11 mouse cellular contexts compared by ENCODE assay signal in the genomic region with DNA sequence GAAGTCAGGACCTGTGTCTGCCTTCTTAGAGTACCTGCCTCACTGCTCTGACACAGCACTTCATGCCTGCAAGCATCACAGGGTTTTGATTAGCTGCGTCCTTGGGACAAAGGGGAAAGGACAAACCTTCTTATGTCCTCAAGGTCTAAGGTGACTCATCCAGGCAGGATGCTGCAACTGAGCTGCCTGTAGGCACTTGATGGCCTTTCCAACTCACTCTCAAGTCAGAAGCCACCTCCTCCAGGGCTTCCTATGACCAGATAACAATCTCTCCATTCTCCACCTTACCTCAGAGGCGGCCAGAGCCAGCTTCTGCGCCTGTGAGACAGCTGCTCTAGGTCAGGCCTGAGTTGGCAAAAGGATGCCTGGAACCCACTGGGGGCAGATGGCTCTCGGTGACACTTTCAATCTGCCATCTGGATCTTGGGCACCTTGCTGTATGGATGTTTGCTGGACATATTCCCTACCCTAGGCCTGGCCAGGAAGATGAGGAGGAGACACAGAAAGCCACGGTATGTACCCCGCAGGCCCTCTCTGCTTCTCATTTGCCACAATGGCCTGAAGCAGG. TPM values are rescaled to one million over a fixed set of nuclear protein-coding genes. Genes with fewer than 3 reads are reported as not detected.
DNase-seq lines count a peak whose midpoint lies in the region; ATAC-seq and TF ChIP-seq lines count a peak whose summit lies in the region.
"Had no signal": no experiment of that assay in that cellular context is flagged by ENCODE, and none has a peak within 500 bp of the region (broad histone marks: within the 10 kb centered on the region; RNA-seq: fewer than 3 reads in every experiment).

No protein-coding gene starts in this region.

- H3K9ac ChIP-seq in heart, embryonic 12.5 days = peak overlapping the region; percentile 34; the same call in 1 of the 2 replicates
- 0 out of 2 replicates have a peak overlapping the region, but pooled peaks have one; percentile 29 for H3K9ac ChIP-seq in midbrain, postnatal 0 days (replicated peaks; ENCODE audit: low read length, poor library complexity, severe bottlenecking)
- no peak overlapping the region for H3K9ac ChIP-seq in midbrain, embryonic 14.5 days (replicated peaks; ENCODE audit: low read length)
- H3K9ac ChIP-seq: kidney, embryonic 15.5 days had no signal

- H3K9me3 ChIP-seq in heart, embryonic 12.5 days (replicated peaks) = no peaks in the 10 kb centered on the region
- H3K9me3 ChIP-seq in midbrain, postnatal 0 days (ENCODE audit: low read length) = no peaks in the 10 kb centered on the region
- H3K9me3 ChIP-seq in midbrain, embryonic 14.5 days (ENCODE audit: control insufficient read depth, low read length) = no peaks in the 10 kb centered on the region
- H3K9me3 ChIP-seq: kidney, embryonic 15.5 days; megakaryocyte, embryonic 14.5 days had no signal

- H3K4me1 ChIP-seq in heart, embryonic 12.5 days (replicated peaks) = peaks cover 33% of the 10 kb centered on the region
- peaks cover 22% of the 10 kb centered on the region for H3K4me1 ChIP-seq in midbrain, postnatal 0 days (ENCODE audit: insufficient read depth, low read length)
- H3K4me1 ChIP-seq in midbrain, embryonic 14.5 days (ENCODE audit: control insufficient read depth, insufficient read depth, low read length) = peaks cover 29% of the 10 kb centered on the region
- H3K4me1 ChIP-seq in small intestine, adult 2 months (ENCODE audit: control insufficient read depth, insufficient read depth, insufficient read length, low read length) = peaks cover 3% of the 10 kb centered on the region

- no peak overlapping the region for H3K27ac ChIP-seq in heart, embryonic 12.5 days (ENCODE audit: poor library complexity, severe bottlenecking)
- H3K27ac ChIP-seq in midbrain, postnatal 0 days (ENCODE audit: low read depth, low read length) = no peak overlapping the region
- no peak overlapping the region for H3K27ac ChIP-seq in midbrain, embryonic 14.5 days (replicated peaks; ENCODE audit: low read depth, low read length)
- H3K27ac ChIP-seq in small intestine, adult 2 months (ENCODE audit: insufficient read depth, low read depth, low read length) = peak overlapping the region; percentile 66
- H3K27ac ChIP-seq: kidney, embryonic 15.5 days had no signal

- H3K4me3 ChIP-seq in heart, embryonic 12.5 days = no peak overlapping the region
- no peak overlapping the region for H3K4me3 ChIP-seq in midbrain, postnatal 0 days (ENCODE audit: low read depth, low read length)
- no peak overlapping the region for H3K4me3 ChIP-seq in midbrain, embryonic 14.5 days (replicated peaks; ENCODE audit: low read depth, low read length)
- H3K4me3 ChIP-seq in small intestine, adult 2 months (ENCODE audit: low read depth, low read length) = no peak overlapping the region
- H3K4me3 ChIP-seq: kidney, embryonic 15.5 days; megakaryocyte, embryonic 14.5 days had no signal

- WGBS in heart, embryonic 12.5 days = 74% methylated on average over 6 of the region's 6 CpGs
- WGBS in midbrain, postnatal 0 days = 82% methylated on average over 6 of the region's 6 CpGs
- 86% methylated on average over 6 of the region's 6 CpGs for WGBS in midbrain, embryonic 14.5 days
- 87% methylated on average over 6 of the region's 6 CpGs for WGBS in small intestine, adult 2 months

- no peak for DNase-seq in heart, adult 18-20 months
- peak; percentile 74 for DNase-seq in midbrain, postnatal 0 days (ENCODE audit: low spot score)
- DNase-seq in midbrain, embryonic 14.5 days = no peak
- DNase-seq in cerebellum, postnatal 14 days = peak; percentile 79 to 83
- DNase-seq in layer of hippocampus, adult 9-10 months (ENCODE audit: low spot score) = no peak
- DNase-seq: lung, adult 18-20 months; thymus, adult 2 months had no signal

- ATAC-seq in heart, embryonic 12.5 days (ENCODE audit: insufficient number of reproducible peaks, low FRiP score) = no peak
- no peak for ATAC-seq in midbrain, postnatal 0 days (ENCODE audit: low FRiP score)
- ATAC-seq in midbrain, embryonic 14.5 days (ENCODE audit: low FRiP score, low TSS enrichment) = no peak

- H3K4me2 ChIP-seq in heart, embryonic 12.5 days = no peak overlapping the region
- H3K4me2 ChIP-seq in midbrain, postnatal 0 days (ENCODE audit: low read depth, low read length, poor library complexity, severe bottlenecking) = no peak overlapping the region
- no peak overlapping the region for H3K4me2 ChIP-seq in midbrain, embryonic 14.5 days (ENCODE audit: low read length)
- H3K4me2 ChIP-seq: kidney, embryonic 15.5 days had no signal

- H3K27me3 ChIP-seq in heart, embryonic 12.5 days (replicated peaks) = no peaks in the 10 kb centered on the region
- no peaks in the 10 kb centered on the region for H3K27me3 ChIP-seq in midbrain, postnatal 0 days (ENCODE audit: insufficient read depth, low read length)
- no peaks in the 10 kb centered on the region for H3K27me3 ChIP-seq in midbrain, embryonic 14.5 days (ENCODE audit: control insufficient read depth, insufficient read depth, low read length)
- no peaks in the 10 kb centered on the region for H3K27me3 ChIP-seq in small intestine, adult 2 months (ENCODE audit: control insufficient read depth, insufficient read depth, low read length)
- H3K27me3 ChIP-seq: kidney, embryonic 15.5 days had no signal

- no peaks in the 10 kb centered on the region for H3K36me3 ChIP-seq in heart, embryonic 12.5 days
- H3K36me3 ChIP-seq in midbrain, postnatal 0 days (ENCODE audit: insufficient read depth, low read length) = no peaks in the 10 kb centered on the region
- no peaks in the 10 kb centered on the region for H3K36me3 ChIP-seq in midbrain, embryonic 14.5 days (ENCODE audit: control insufficient read depth, insufficient read depth, low read length)
- H3K36me3 ChIP-seq in small intestine, adult 2 months (ENCODE audit: control insufficient read depth, insufficient read depth, low read length) = no peaks in the 10 kb centered on the region
- H3K36me3 ChIP-seq: kidney, embryonic 15.5 days had no signal

- no peak for TF ChIP-seq CTCF in midbrain, postnatal 0 days (IDR thresholded peaks at IDR 0.05)
- no peak for TF ChIP-seq CTCF in small intestine, adult 2 months (IDR thresholded peaks at IDR 0.05; ENCODE audit: extremely low read depth, insufficient read length, insufficient replicate concordance, low read depth, low read length)

- no peak for TF ChIP-seq POLR2A in small intestine, adult 2 months (IDR thresholded peaks at IDR 0.05; ENCODE audit: low read depth, low read length)

RNA-seq across cellular contexts. Expression of a gene that starts 14.6 kb away (rescaled TPM):
- 40.2 and 41.3 TPM in 2 replicates for polyA plus RNA-seq in heart, embryonic 12.5 days (2016; fragmentation: Nextera tagmentation; extraction: Ambion mirVana)
- 10 to 100 TPM; 19.7 to 26.3 TPM for total RNA-seq in heart, adult 18-20 months (2021)
- total RNA-seq in midbrain, postnatal 0 days (2014; rRNA removed) = 28.7 and 43.5 TPM in 2 replicates
- 68.7 and 70.8 TPM in 2 replicates for polyA plus RNA-seq in midbrain, postnatal 0 days (2015; fragmentation: Nextera tagmentation; extraction: Ambion mirVana)
- 67.3 and 72.9 TPM in 2 replicates for polyA plus RNA-seq in midbrain, embryonic 14.5 days (2014; fragmentation: Nextera tagmentation; extraction: Ambion mirVana)
- 3.4 and 5.5 TPM in 2 replicates for polyA plus RNA-seq in small intestine, adult 2 months (2012; rRNA removed)

RNA-seq across cellular contexts. Expression of a gene that starts 14.6 kb away (rescaled TPM):
- 46.6 and 48.8 TPM in 2 replicates for polyA plus RNA-seq in heart, embryonic 12.5 days (2016; fragmentation: Nextera tagmentation; extraction: Ambion mirVana)
- 10 to 100 TPM; 33.9 to 36.8 TPM for total RNA-seq in heart, adult 18-20 months (2021)
- total RNA-seq in midbrain, postnatal 0 days (2014; rRNA removed) = 17.9 and 27.8 TPM in 2 replicates
- 63.1 and 67.0 TPM in 2 replicates for polyA plus RNA-seq in midbrain, postnatal 0 days (2015; fragmentation: Nextera tagmentation; extraction: Ambion mirVana)
- 57.6 and 66.0 TPM in 2 replicates for polyA plus RNA-seq in midbrain, embryonic 14.5 days (2014; fragmentation: Nextera tagmentation; extraction: Ambion mirVana)
- polyA plus RNA-seq in small intestine, adult 2 months (2012; rRNA removed) = 12.1 and 16.7 TPM in 2 replicates

RNA-seq across cellular contexts. Expression of a gene that starts 20.5 kb away (rescaled TPM):
- 8.8 and 10.2 TPM in 2 replicates for polyA plus RNA-seq in heart, embryonic 12.5 days (2016; fragmentation: Nextera tagmentation; extraction: Ambion mirVana)
- 1 to 10 TPM; 5.8 to 6.5 TPM for total RNA-seq in heart, adult 18-20 months (2021)
- 23.2 and 27.5 TPM in 2 replicates for total RNA-seq in midbrain, postnatal 0 days (2014; rRNA removed)
- 8.4 and 8.7 TPM in 2 replicates for polyA plus RNA-seq in midbrain, postnatal 0 days (2015; fragmentation: Nextera tagmentation; extraction: Ambion mirVana)
- polyA plus RNA-seq in midbrain, embryonic 14.5 days (2014; fragmentation: Nextera tagmentation; extraction: Ambion mirVana) = 7.0 and 8.0 TPM in 2 replicates
- polyA plus RNA-seq in small intestine, adult 2 months (2012; rRNA removed) = 24.9 and 33.6 TPM in 2 replicates

RNA-seq across cellular contexts. Expression of a gene that starts 26.3 kb away (rescaled TPM):
- polyA plus RNA-seq in heart, embryonic 12.5 days (2016; fragmentation: Nextera tagmentation; extraction: Ambion mirVana) = 363 and 373 TPM in 2 replicates
- total RNA-seq in heart, adult 18-20 months (2021) = 10 to 100 TPM; 67.8 to 74.5 TPM
- total RNA-seq in midbrain, postnatal 0 days (2014; rRNA removed) = 1,673 and 2,112 TPM in 2 replicates
- 1,654 and 1,809 TPM in 2 replicates for polyA plus RNA-seq in midbrain, postnatal 0 days (2015; fragmentation: Nextera tagmentation; extraction: Ambion mirVana)
- 1,414 and 1,526 TPM in 2 replicates for polyA plus RNA-seq in midbrain, embryonic 14.5 days (2014; fragmentation: Nextera tagmentation; extraction: Ambion mirVana)
- 599 and 1,328 TPM in 2 replicates for polyA plus RNA-seq in small intestine, adult 2 months (2012; rRNA removed)

Comparison
In these comparisons a context has a peak if more than half of its experiments do, and no peak if none do; other contexts are left out.
1. DNase-seq: peak in midbrain, postnatal 0 days (single experiment) and cerebellum, postnatal 14 days (2 of 2); none in heart, adult 18-20 months (0 of 2), midbrain, embryonic 14.5 days (single experiment) and layer of hippocampus, adult 9-10 months (single experiment).